Mouse (Mus musculus) myocyte (in vitro differentiated cells): ENCODE measurements at regions not wholly inside any gene's neighbourhood (a gene's known extent, or its start where the extent isn't known, plus 50 kb on each side); places are given as distances from the start of the nearest gene placed in this dataset.

ENCODE experiments used
- E2F4 ChIP-seq: IDR thresholded peaks from one replicate; pipeline ENCODE4 v1.6.1; 2011; ENCODE audit warnings: mild to moderate bottlenecking, control low read depth, moderate library complexity; ENCODE audit not compliant: insufficient read depth
- MAX ChIP-seq: IDR thresholded peaks from one replicate; pipeline ENCODE4 v1.6.1; 2011; ENCODE audit warnings: low read depth, mild to moderate bottlenecking, control low read depth
- MYOD1 ChIP-seq, 3 experiments: IDR thresholded peaks; one replicate each; pipeline ENCODE4 v1.6.1; 2011; ENCODE audit warnings: control low read depth in 2 of 3, low read depth in 2 of 3, mild to moderate bottlenecking in 2 of 3, moderate library complexity in 1 of 3; ENCODE audit not compliant: insufficient read length in 2 of 3, control insufficient read depth in 1 of 3
- POLR2A ChIP-seq: IDR thresholded peaks from one replicate; pipeline ENCODE4 v1.6.1; 2011; ENCODE audit warnings: low read depth, mild to moderate bottlenecking, control low read depth, moderate library complexity; ENCODE audit not compliant: insufficient read length
- POLR2AphosphoS2 ChIP-seq: IDR thresholded peaks from one replicate; pipeline ENCODE4 v1.6.1; 2011; ENCODE audit warnings: low read depth, control low read depth; ENCODE audit not compliant: insufficient read length
- TCF12 ChIP-seq: IDR thresholded peaks from one replicate; pipeline ENCODE4 v1.6.1; 2011; ENCODE audit warnings: mild to moderate bottlenecking, control low read depth; ENCODE audit not compliant: poor library complexity, insufficient read depth, severe bottlenecking
- USF1 ChIP-seq: IDR thresholded peaks from one replicate; pipeline ENCODE4 v1.6.1; 2011; ENCODE audit warnings: low read depth, mild to moderate bottlenecking, control low read depth, moderate library complexity

- TF ChIP-seq POLR2A (no peak), POLR2AphosphoS2 (no peak), MYOD1 (IDR thresholded peaks at IDR 0.05; ENCODE audit: control insufficient read depth in 1 of 3, insufficient read length in 2 of 3, low read depth in 2 of 3) (no peak), USF1 (no peak), MAX (no peak), E2F4 (no peak), TCF12 (no peak)
Measured at GRCm38 (mm10) chr5:59945761-59946160, 1862.9 kb upstream of the G6pd2 start.
